Mouse (Mus musculus) spleen, postnatal 36 days (tissue): ENCODE data around the gene Twistnb.

Source experiments
- DNase-seq, 2 experiments: peaks; one replicate each; pipeline ENCODE4 v3.0.0; 2022; ENCODE audit warnings: low spot score in 2 of 2, mixed read lengths in 1 of 2

Gene Twistnb

DNA sequence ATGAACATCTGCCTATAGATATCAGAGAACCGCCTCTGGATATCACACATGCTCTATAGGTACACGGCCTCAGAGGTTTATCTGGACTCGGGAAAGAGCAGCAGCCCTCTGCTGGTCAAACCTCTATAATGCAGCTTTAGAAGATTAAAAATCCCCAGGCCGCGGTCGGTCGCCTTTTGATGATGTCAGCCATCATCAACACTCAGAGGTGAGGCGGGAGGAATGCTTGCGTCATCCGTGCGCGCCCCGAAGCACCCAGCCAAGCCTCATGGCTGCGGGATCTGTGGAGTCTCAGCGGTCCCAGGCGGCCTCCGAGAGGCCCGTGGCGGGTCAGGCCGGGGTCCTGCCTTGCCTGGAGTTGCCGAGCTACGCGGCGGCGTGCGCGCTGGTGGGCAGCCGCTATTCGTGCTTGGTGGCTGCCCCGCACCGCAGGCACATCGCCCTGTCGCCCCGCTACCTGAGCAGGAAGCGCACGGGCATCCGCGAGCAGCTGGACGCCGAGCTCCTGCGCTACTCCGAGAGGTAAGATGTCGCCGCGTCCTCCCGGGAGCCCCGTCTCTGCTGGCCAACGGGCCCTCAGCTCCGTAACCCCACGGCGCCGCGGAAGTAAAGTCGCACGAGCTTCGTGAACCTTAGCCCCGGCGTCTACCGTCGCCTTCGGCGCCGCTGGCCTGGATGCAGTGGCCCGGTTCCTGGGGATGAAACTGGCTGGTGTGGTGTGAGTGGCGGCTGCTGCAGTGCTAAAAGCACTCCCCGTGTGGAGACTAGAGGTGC lies at the start of gene Twistnb:
Gene Twistnb, plus strand, starts transcription at position 249 of the 774 bp plus-strand sequence.
- peak; percentile 92 to 96 for DNase-seq

- DNase-seq: peak in 1 of 2 experiments; percentile 32
Measured at GRCm38 (mm10) chr12:33388842-33389241, 40.6 kb upstream of the Twistnb start.

DNA sequence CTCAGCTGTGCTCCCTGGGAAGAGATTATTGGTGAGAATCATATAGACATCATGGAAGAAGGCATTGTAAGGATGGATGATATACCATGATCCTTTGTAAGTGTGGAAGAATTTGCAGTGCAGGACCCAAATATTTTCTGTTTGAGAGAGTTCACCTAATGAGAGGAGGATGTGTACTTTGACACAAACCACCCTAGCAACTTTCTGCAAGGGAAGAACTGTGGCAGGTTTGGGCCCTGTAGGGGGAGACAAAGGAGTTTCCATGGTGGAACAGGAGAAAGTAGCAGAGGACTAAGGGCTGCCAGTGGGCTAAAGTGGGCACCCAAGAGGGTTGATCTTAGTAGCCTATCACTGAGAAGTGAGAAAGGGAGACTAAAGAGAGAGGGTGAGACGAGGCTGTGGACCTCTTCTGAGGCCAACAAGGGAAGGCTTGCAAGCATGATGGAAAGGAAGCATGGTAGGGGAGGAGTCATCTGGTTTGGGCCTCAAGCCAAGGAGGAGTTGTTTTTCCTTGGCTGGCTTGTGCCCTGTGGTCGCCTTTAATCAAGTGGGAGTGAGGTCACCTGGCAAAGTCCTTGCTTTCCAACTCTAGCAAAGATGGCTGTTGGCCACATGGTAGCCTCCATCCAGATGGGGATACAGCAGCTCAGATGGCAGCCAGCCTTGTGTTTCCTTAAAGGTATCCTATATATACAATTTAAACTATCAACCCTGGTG lies 38.4 kb upstream of the Twistnb start:
- DNase-seq: no peak

GRCm38 (mm10) chr12:33394804-33395623 lies 34.4 kb upstream of the Twistnb start, which contains the start of gene Efcab10:
Efcab10 (plus strand) TSS chr12:33394854.
- no peak for DNase-seq

DNA sequence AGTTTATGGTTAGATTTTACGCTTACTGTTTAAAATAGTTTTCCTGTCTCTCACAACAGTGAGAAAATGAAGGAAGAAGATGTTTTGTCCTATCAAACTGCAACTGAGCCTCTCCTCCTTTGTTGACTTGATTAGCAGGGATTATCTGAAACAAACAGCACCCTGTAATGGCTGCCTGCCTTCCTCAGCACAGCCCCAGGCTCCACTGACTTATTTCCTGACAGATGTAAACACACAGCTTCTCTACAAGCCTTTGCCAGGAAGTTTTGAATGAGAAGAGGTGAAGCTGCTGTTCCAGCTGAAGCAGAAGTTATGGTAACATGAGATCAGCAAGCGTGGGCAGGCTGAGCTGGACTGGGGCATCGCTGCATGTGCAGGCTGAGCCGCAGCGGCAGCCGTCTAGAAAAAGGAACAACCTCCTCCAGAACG lies 26.2 kb upstream of the Twistnb start:
- no peak for DNase-seq

GRCm38 (mm10) chr12:33404996-33405395 lies 24.4 kb upstream of the Twistnb start:
- no peak for DNase-seq

GRCm38 (mm10) chr12:33405398-33406026 lies 23.9 kb upstream of the Twistnb start:
- no peak for DNase-seq

DNA sequence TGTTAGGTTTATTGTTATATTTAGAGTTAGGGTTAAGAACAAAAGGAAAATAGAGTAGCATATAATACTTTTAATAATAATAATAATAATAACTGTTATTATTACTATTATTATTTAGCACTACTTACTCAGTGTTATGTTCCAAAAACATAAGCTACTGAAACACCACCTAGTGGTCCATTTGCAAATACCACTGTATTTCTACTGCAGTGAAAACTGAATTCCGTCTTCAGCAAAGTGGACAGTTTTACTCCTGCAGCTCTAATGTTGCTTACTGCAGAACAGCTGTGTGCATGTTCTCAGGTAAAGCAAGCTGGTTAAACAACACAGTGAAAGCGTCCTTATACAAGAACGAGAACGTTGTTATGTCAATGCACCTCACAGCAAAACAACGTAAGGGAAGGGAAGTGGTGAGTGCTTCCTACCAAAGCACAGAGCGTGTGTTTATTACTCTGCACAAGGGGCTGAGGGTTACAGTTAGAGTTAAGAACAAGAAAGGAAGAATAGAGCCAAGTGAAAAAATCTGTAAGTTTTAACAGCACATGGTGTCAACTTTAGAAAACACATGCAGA lies 17.8 kb upstream of the Twistnb start:
- DNase-seq: no peak

GRCm38 (mm10) chr12:33424329-33424728 lies 5.1 kb upstream of the Twistnb start:
- no peak for DNase-seq

DNA sequence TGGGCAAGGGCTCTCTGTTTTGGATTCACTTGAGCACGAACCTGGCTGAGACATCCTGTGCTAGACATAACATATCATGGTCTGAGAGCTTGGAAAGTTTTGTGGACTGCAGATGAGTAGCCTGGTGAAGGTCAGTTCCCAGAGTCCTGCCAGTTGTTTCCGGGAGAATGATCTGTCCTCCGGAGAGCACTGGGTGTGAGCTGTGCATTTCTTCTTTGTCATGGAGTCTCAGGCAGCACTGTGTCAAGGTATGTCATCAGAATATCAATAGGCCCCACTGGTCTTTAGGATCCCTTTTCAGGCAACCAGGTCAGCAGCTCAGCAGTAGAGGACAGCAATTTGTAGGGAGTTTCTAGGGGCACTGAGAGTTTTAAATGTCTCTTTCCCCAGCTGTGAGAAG lies 2.1 kb upstream of the Twistnb start:
- no peak for DNase-seq

DNA sequence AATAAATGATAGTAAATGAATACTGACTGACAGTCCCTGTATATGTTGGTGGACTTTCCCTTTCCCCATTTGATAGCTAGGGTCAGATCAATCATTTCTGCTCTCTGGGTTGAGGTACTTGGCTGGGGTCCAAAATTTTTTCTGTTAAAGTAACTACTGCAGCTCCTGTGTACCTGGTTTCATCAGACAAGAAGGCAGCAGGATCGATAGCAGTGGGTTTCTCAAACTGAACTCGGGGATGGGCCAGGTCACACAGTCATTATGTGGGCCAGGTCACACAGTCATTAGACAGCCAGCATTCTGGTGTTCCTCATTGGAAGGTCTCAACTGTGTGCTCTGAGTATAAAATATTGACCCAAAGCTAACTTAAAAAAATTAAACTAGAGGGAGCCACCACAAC lies 1.7 kb upstream of the Twistnb start:
- no peak for DNase-seq

DNA sequence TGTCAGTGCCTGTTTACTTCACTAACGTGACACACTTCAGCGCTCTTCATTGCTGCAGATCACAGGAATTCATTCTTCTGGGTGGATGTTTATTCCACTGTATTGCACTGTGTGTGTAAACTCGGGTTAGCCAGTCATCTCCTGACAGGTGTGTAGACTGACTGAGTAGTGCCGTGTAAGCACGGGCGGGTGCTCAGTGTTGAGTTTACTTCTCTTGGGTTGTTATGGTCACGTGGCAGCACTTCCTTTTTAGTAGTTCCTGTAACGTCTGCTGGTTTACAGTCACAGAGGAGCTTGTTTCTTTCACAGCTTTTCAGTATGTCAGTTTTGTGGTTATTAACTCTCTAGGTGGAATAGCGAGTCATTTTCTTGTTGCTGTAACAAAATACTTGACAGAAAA lies 4.4 kb downstream of the Twistnb start:
- DNase-seq: peak; percentile 57 to 63

DNA sequence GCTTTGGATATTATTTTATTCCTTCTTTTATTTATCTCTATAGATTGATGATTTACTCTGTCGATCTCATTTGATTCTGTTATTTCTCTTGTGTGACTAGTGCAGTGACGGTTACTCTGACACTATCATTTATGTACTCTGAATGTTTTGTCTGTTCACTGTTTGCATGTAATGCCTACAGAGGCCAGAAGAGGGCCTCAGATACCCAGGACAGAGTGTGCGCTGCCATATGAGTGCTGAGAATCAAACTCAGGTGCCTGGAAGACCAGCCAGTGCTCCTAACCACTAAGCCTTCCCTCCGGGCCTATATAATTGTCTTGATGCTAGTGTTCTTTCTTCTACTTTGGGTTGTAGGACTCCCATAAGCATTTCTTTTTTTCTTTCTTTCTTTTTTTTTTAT lies 5.3 kb downstream of the Twistnb start:
- DNase-seq: peak in 1 of 2 experiments; percentile 7

- no peak for DNase-seq
Measured at GRCm38 (mm10) chr12:33455418-33455817, 26.0 kb downstream of the Twistnb start.

- no peak for DNase-seq
Measured at GRCm38 (mm10) chr12:33456242-33456641, 26.8 kb downstream of the Twistnb start.

DNA sequence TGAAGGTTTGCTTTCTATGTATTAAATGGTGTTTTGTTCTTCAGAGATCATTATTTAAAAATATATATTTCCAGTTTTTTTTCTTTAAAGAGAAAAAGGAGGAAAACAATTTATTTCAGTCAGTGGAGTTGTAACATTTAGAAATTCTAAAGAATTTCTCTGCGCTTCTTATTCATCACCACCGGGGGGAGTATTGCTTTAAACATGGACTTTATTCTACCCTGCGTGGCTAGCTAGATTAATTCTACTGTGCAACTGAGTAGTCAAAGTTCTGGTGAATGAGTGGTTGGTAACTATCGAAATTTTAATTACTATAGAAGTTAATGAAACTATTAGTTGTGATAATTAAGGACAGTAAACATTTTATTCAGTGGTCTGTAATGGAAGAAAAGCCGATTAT lies 51.5 kb downstream of the Twistnb start:
- no peak for DNase-seq

GRCm38 (mm10) chr12:33482931-33483330 lies 53.5 kb downstream of the Twistnb start:
- DNase-seq: no peak
